Mouse (Mus musculus) limb, embryonic 14.5 days (tissue): Measurements from ENCODE around the gene Evl. TPM values are rescaled to one million over a fixed set of nuclear protein-coding genes. Genes with fewer than 3 reads are reported as not detected.

ENCODE experiments used
- ATAC-seq: fragments of 200-750 bp; cut with Nextera tagmentation; 2 replicates; pipeline ENCODE4 v1.8.0; 2017; ENCODE audit warnings: low read depth, moderate number of reproducible peaks, moderate TSS enrichment; ENCODE audit not compliant: low FRiP score
- DNase-seq: peaks from one replicate; pipeline ENCODE4 v3.0.0-alpha.2; 2015; ENCODE audit warnings: low spot score
- H3K27ac ChIP-seq: fragments of 300-500 bp; sonication (generic); replicated peaks from 2 replicates; pipeline ENCODE4 v1.5.1; 2014; ENCODE audit warnings: low read depth, mild to moderate bottlenecking, low read length, moderate library complexity, mixed read lengths
- H3K27me3 ChIP-seq: fragments of 300-500 bp; sonication (generic); 2 replicates; pipeline ENCODE4 v1.6.1; 2014; ENCODE audit warnings: low read length, mixed read lengths; ENCODE audit not compliant: control insufficient read depth, insufficient read depth
- H3K36me3 ChIP-seq: fragments of 300-500 bp; sonication (generic); 2 replicates; pipeline ENCODE4 v1.6.1; 2014; ENCODE audit warnings: mild to moderate bottlenecking, low read length, moderate library complexity, mixed read lengths; ENCODE audit not compliant: control insufficient read depth, insufficient read depth
- H3K4me1 ChIP-seq: fragments of 300-500 bp; sonication (generic); 2 replicates; pipeline ENCODE4 v1.6.1; 2014; ENCODE audit warnings: antibody characterized with exemption, low read length, mixed read lengths; ENCODE audit not compliant: control insufficient read depth, insufficient read depth
- H3K4me2 ChIP-seq: fragments of 300-500 bp; sonication (generic); replicated peaks from 2 replicates; pipeline ENCODE4 v1.6.1; 2014; ENCODE audit warnings: low read depth, mild to moderate bottlenecking, low read length, moderate library complexity; ENCODE audit not compliant: severe bottlenecking
- H3K4me3 ChIP-seq: fragments of 300-500 bp; sonication (generic); replicated peaks from 2 replicates; pipeline ENCODE4 v1.5.1; 2014; ENCODE audit warnings: low read length
- H3K9ac ChIP-seq: fragments of 300-500 bp; sonication (generic); 2 replicates; pipeline ENCODE4 v1.6.1; 2014; ENCODE audit warnings: mild to moderate bottlenecking, low read depth, low read length, moderate library complexity; ENCODE audit not compliant: severe bottlenecking
- H3K9me3 ChIP-seq: fragments of 300-500 bp; sonication (generic); 2 replicates; pipeline ENCODE4 v1.6.1; 2016; ENCODE audit warnings: low read length; ENCODE audit not compliant: control insufficient read depth
- POLR2A ChIP-seq: fragments of 200-500 bp; IDR thresholded peaks from 2 replicates; pipeline ENCODE4 v1.8.0; 2012; ENCODE audit warnings: inconsistent platforms, mild to moderate bottlenecking, moderate library complexity, borderline replicate concordance; ENCODE audit not compliant: insufficient read depth, insufficient read length; ENCODE audit errors: extremely low read depth
- WGBS: fragments of 180-500 bp; shearing (Covaris S2); extraction: QIAGEN DNeasy Blood & Tissue Kit; methylation state at CpG from one replicate; pipeline ENCODE4 v1.1.7; 2014; 5-methylcytosine and 5-hydroxymethylcytosine counted together
- polyA plus RNA-seq, 2 experiments: library from polyadenylated mRNA; depleted of rRNA in 1 of 2; stranded (reverse) in 1 of 2; unstranded in 1 of 2; fragments of >200 nt; fragmentation: Nextera tagmentation in 1 of 2; extraction: Ambion mirVana in 1 of 2; gene quantifications; 2 replicates each; pipeline versions ENCODE4 v1.2.1 to v1.2.3; 2012 to 2014

Evl gene
- polyA plus RNA-seq, 2 experiments, result 82.3 to 181 TPM

- no peak for TF ChIP-seq POLR2A
- Histone ChIP-seq H3K27me3 (no peaks in the 10 kb centered on the region), H3K36me3 (peaks cover 14% of the 10 kb centered on the region), H3K9me3 (no peaks in the 10 kb centered on the region), H3K4me1 (no peaks in the 10 kb centered on the region), H3K9ac (no peak overlapping the region), H3K27ac (no peak overlapping the region), H3K4me2 (no peak overlapping the region), H3K4me3 (no peak overlapping the region)
- WGBS, result 75% methylated on average over 2 of the region's 2 CpGs
- DNase-seq (no peak), ATAC-seq (no peak)
Observed at GRCm38 (mm10) chr12:108693592-108693991, 139.1 kb downstream of the Evl start.

GRCm38 (mm10) chr12:108694223-108694622 is 139.7 kb downstream of the Evl start:
- no peak for ATAC-seq
- no peak overlapping the region for H3K4me2 ChIP-seq
- no peaks in the 10 kb centered on the region for H3K4me1 ChIP-seq
- 90% methylated on average over 1 of the region's 1 CpGs for WGBS
- H3K27me3 ChIP-seq, result no peaks in the 10 kb centered on the region
- H3K9me3 ChIP-seq, result no peaks in the 10 kb centered on the region
- no peak overlapping the region for H3K27ac ChIP-seq
- no peak for TF ChIP-seq POLR2A
- no peak overlapping the region for H3K4me3 ChIP-seq
- DNase-seq, result no peak
- peaks cover 7% of the 10 kb centered on the region for H3K36me3 ChIP-seq
- H3K9ac ChIP-seq, result no peak overlapping the region

GRCm38 (mm10) chr12:108698697-108699471 is 144.4 kb downstream of the Evl start:
- DNase-seq, result no peak
- Histone ChIP-seq H3K4me3 (no peak overlapping the region), H3K27ac (no peak overlapping the region), H3K27me3 (peaks cover 27% of the 10 kb centered on the region), H3K4me2 (no peak overlapping the region), H3K4me1 (no peaks in the 10 kb centered on the region; the same call in 1 of the 2 replicates), H3K36me3 (no peaks in the 10 kb centered on the region), H3K9ac (no peak overlapping the region), H3K9me3 (no peaks in the 10 kb centered on the region)
- ATAC-seq, result no peak
- no peak for TF ChIP-seq POLR2A
- 68% methylated on average over 11 of the region's 11 CpGs for WGBS

GRCm38 (mm10) chr12:108699576-108699975 is 145.1 kb downstream of the Evl start:
- TF ChIP-seq POLR2A, result no peak
- Histone ChIP-seq H3K9me3 (no peaks in the 10 kb centered on the region), H3K36me3 (no peaks in the 10 kb centered on the region), H3K4me2 (no peak overlapping the region), H3K27me3 (peaks cover 27% of the 10 kb centered on the region), H3K4me3 (no peak overlapping the region), H3K9ac (no peak overlapping the region), H3K27ac (no peak overlapping the region), H3K4me1 (no peaks in the 10 kb centered on the region; the same call in 1 of the 2 replicates)
- WGBS, result 76% methylated on average over 10 of the region's 10 CpGs
- ATAC-seq (no peak), DNase-seq (no peak)

GRCm38 (mm10) chr12:108700037-108700436 is 145.5 kb downstream of the Evl start:
- ATAC-seq (no peak), DNase-seq (no peak)
- no peak for TF ChIP-seq POLR2A
- Histone ChIP-seq H3K4me1 (no peaks in the 10 kb centered on the region; the same call in 1 of the 2 replicates), H3K36me3 (no peaks in the 10 kb centered on the region), H3K4me3 (no peak overlapping the region), H3K4me2 (no peak overlapping the region), H3K9me3 (no peaks in the 10 kb centered on the region), H3K27me3 (peaks cover 27% of the 10 kb centered on the region), H3K27ac (no peak overlapping the region), H3K9ac (no peak overlapping the region)
- WGBS, result 75% methylated on average over 5 of the region's 5 CpGs
